ENCODE assay signal across 8 mouse cellular contexts in genomic region chrX:48256468-48257007, GRCm38 (mm10). TPM values are rescaled to one million over a fixed set of nuclear protein-coding genes. Genes with fewer than 3 reads are reported as not detected.
DNase-seq lines count a peak whose midpoint lies in the region; ATAC-seq lines count a peak whose summit lies in the region.

Gene Utp14a, plus strand, starts transcription at chrX:48256862.

- H3K27ac ChIP-seq in heart, embryonic 10.5 days: peak within 1 kb of the TSS; percentile 81
- H3K27ac ChIP-seq in kidney, embryonic 15.5 days: peak within 1 kb of the TSS; percentile 85

- ATAC-seq in erythroblast, adult 5-6 weeks (replicated peaks; ENCODE audit: low FRiP score, poor library complexity, severe bottlenecking): peak; percentile 99
- ATAC-seq in kidney, embryonic 15.5 days (replicated peaks; ENCODE audit: low FRiP score): peak; percentile 100
- ATAC-seq in monocyte, adult 5-6 weeks (replicated peaks; ENCODE audit: insufficient number of reproducible peaks, low FRiP score, low TSS enrichment, poor library complexity, severe bottlenecking): peak; percentile 98

- WGBS in heart, embryonic 10.5 days: 6% methylated on average over 33 of the region's 33 CpGs
- WGBS in kidney, embryonic 15.5 days: 14% methylated on average over 33 of the region's 33 CpGs

- peaks cover 11% of the 10 kb centered on the region for H3K36me3 ChIP-seq in heart, embryonic 10.5 days
- peaks cover 11% of the 10 kb centered on the region; the same call in 1 of the 2 replicates for H3K36me3 ChIP-seq in kidney, embryonic 15.5 days

- DNase-seq in B cell, adult 2 months: peak; percentile 93 to 94
- peak; percentile 98 for DNase-seq in brain, adult 2 months (ENCODE audit: low read depth, low spot score)
- DNase-seq in heart, embryonic 10.5 days (ENCODE audit: low spot score): peak; percentile 97
- DNase-seq in liver: peak; percentile 93
- DNase-seq in spleen, postnatal 4 days (ENCODE audit: low spot score in 2 of 2): peak; percentile 88 to 92

- H3K4me2 ChIP-seq in kidney, embryonic 15.5 days: peak within 1 kb of the TSS; percentile 66

- H3K9ac ChIP-seq in kidney, embryonic 15.5 days: peak within 1 kb of the TSS; percentile 50

- peak within 1 kb of the TSS; percentile 66 for H3K4me3 ChIP-seq in heart, embryonic 10.5 days
- peak within 1 kb of the TSS; percentile 61 for H3K4me3 ChIP-seq in kidney, embryonic 15.5 days (replicated peaks)

- H3K27me3 ChIP-seq in heart, embryonic 10.5 days (ENCODE audit: insufficient read depth, poor library complexity, severe bottlenecking): no peaks in the 10 kb centered on the region
- H3K27me3 ChIP-seq in kidney, embryonic 15.5 days: peaks cover 8% of the 10 kb centered on the region; the same call in 1 of the 2 replicates

- no peaks in the 10 kb centered on the region for H3K4me1 ChIP-seq in heart, embryonic 10.5 days
- H3K4me1 ChIP-seq in kidney, embryonic 15.5 days: no peaks in the 10 kb centered on the region

- no peaks in the 10 kb centered on the region for H3K9me3 ChIP-seq in heart, embryonic 10.5 days
- H3K9me3 ChIP-seq in kidney, embryonic 15.5 days (replicated peaks): no peaks in the 10 kb centered on the region

RNA-seq across cellular contexts. Expression of gene Utp14a, which starts in this region (rescaled TPM):
- total RNA-seq in erythroblast, adult 5-6 weeks (2015; ENCODE audit: low replicate concordance): 7.9 and 9.0 TPM in 2 replicates
- total RNA-seq in erythroblast, adult 5-6 weeks (2017; ENCODE audit: low replicate concordance): 8.8 and 14.2 TPM in 2 replicates
- polyA plus RNA-seq in heart, embryonic 10.5 days (2016; fragmentation: Nextera tagmentation; extraction: Ambion mirVana): 11.5 and 16.5 TPM in 2 replicates
- polyA plus RNA-seq in kidney, embryonic 15.5 days (2015; fragmentation: Nextera tagmentation; extraction: Ambion mirVana): 17.7 and 18.9 TPM in 2 replicates
- total RNA-seq in monocyte, adult 5-6 weeks (2017): 37.3 to 41.0 TPM (median 40.2 TPM) in 3 replicates

Comparison
In these comparisons a context has a peak if more than half of its experiments do, and no peak if none do; other contexts are left out.
1. Peak in every context shown above with its lines: DNase-seq, ATAC-seq, H3K4me3 ChIP-seq and H3K27ac ChIP-seq.